Mouse (Mus musculus) kidney, postnatal 36 days (tissue): ENCODE measurements at regions not wholly inside any gene's neighbourhood (a gene's known extent, or its start where the extent isn't known, plus 50 kb on each side); places are given as distances from the start of the nearest gene placed in this dataset.

ENCODE experiments used
- DNase-seq, 2 experiments: peaks; one replicate each; pipeline ENCODE4 v3.0.0; 2021 to 2022; ENCODE audit warnings: mixed read lengths in 2 of 2

DNA sequence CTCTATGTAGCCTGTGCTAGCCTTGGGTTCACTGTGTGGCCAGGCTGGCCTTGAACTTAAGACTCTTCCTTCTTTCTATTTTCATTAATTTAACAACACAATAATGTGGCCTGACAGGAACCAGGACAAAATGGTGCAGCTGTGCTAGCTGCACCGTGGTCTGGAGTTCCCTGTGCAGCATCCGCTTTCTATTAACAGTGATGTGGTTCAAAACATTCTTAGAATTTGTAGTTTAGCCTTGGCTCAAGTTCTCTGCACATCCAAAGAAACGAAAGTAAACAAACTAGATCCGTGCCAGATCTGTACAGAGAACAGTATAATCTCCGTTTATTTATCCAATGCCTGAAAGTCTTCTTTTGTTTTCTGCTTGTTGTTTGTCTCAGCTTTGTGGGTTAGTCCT is 88.5 kb downstream of the Irx1 start:
- no peak for DNase-seq

DNA sequence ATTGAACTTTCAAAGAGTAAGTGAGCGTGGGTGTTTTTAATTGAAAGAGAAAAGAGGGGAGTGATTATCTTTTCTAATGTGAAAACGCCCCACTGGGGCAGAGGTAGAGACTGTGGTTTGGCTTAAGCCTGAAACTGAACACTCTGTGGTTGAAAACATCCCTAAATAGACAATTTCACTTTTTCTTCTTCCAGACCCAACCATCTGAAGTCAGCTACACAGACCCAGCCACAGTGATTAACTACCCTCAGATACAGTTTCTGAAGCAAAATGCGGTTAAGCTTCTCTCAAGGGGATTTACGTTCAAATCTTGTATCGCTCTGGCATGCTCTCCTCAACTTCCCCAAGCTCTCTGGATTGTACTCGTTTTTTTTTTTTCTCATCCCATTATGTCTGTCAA is 94.8 kb downstream of the Irx1 start:
- no peak for DNase-seq

- DNase-seq, result no peak
Observed at GRCm38 (mm10) chr13:71853426-71854025, 110.0 kb downstream of the Irx1 start.

GRCm38 (mm10) chr13:71804032-71804958 is 159.2 kb downstream of the Irx1 start:
- DNase-seq, result no peak

GRCm38 (mm10) chr13:71798288-71798687 is 165.2 kb downstream of the Irx1 start:
- DNase-seq, result peak; percentile 36 to 62

GRCm38 (mm10) chr13:71784740-71785139 is 178.8 kb downstream of the Irx1 start:
- no peak for DNase-seq

- no peak for DNase-seq
Observed at GRCm38 (mm10) chr13:71747003-71747965, 216.2 kb downstream of the Irx1 start.

GRCm38 (mm10) chr13:71746534-71746933 is 217.0 kb downstream of the Irx1 start:
- no peak for DNase-seq

DNA sequence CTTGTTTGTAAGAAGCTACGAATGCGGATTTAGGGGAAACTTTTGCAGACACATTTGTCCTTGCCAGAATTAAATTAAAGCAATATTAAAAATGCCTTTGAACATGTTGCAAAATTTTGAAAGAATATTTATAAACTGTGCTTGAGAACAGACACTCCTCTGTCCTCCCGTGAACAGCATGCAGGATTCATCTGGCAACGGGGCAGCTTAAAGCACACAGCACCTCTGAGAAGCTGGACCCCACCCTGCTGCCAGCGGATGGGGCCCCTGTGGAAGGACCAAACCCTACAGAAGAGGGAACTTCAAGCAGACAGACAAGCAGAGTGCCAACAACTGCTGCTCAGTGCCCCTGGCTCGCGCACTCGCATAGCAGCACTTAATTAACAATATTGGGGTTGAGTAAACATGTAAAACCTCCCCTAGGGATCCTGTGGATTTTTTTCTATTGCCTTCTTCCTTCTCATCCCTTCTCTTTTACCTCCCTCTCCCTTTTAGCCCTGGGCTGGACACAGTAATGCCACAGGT is 226.6 kb downstream of the Irx1 start:
- no peak for DNase-seq

GRCm38 (mm10) chr13:71734261-71734660 is 229.3 kb downstream of the Irx1 start:
- peak; percentile 25 to 30 for DNase-seq

DNA sequence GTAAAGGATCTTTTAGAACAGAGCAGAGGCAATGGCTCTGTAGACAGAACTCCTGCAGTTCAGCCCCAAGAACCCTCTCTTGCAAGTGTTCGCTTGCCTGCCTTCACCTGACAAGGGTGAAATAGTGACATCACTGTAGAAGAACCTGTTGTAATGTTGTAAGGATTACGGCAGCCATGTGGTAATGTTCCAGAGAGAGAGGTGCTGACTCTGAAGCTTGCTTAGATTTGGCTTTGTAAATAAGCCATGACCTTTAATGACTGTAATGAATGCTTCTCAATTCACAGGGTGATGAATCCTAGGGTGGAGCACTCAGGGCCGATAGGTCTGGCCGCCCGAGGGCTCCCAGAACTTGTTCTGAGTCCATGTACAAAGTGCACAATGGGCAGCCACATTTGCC is 230.2 kb downstream of the Irx1 start:
- no peak for DNase-seq

- DNase-seq, result no peak
Observed at GRCm38 (mm10) chr13:71732903-71733302, 230.6 kb downstream of the Irx1 start.

DNA sequence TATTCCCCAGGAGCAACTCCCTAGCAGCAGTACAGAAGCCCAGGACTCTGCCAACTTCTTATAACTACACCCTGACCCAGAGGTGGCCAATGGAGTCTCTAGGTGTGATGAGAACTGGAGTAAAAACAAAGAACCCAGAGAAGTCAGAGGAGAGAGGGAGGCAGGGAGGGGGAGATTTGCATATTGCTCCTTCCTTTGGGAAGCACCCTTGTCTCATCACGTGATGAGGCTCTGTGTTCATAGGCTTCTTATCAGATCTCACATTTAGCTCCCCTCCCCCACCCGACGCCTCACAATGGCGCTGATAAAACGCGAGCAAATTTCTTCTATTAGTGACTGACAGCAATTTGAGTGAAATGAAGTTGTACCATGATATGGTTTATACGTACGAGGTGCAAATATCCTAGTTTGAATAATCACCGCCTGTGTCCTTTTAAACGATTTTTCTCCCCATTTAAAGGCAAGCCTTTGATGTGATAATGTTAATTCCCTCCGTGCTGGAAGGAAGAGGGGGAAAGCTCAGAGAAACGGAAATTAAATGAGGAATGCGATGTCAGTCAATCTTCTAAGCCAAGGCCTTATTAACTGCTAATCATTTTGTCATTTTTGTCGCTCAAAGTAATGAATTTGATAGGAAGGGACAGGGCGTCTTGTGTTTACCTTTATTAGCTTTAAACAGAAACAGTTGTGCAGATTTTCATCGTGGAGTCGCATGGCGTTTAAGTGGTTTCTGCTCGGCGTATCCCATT is 273.3 kb downstream of the Irx1 start:
- DNase-seq, result no peak

GRCm38 (mm10) chr13:71689187-71689586 is 274.3 kb downstream of the Irx1 start:
- DNase-seq, result no peak

DNA sequence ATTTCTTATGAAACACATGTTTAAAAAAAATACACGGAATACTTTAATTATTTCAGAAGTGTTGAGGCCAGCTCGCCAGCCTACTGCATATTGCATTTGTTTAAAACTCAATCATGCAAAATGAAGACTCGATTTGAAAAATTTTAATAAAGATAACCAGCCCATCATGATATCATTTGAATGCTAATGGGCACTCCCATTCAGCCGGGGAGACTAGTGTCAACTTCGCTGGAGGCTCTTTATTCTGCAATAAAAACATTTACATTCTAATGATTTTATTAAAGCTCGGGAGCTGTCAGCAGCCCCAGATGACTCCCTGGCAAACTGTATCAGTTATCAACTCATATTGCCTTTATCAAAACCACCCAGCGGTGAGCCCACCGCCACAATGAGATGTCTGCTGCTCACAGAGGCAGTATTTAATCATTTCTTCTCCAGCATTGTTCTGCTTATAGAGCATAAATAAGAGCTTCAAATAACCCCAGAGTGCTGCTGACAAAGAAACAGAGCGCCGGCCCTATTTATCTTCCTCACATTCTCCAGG is 287.4 kb downstream of the Irx1 start:
- DNase-seq, result no peak

- no peak for DNase-seq
Observed at GRCm38 (mm10) chr13:71669956-71670739, 293.4 kb downstream of the Irx1 start.

DNA sequence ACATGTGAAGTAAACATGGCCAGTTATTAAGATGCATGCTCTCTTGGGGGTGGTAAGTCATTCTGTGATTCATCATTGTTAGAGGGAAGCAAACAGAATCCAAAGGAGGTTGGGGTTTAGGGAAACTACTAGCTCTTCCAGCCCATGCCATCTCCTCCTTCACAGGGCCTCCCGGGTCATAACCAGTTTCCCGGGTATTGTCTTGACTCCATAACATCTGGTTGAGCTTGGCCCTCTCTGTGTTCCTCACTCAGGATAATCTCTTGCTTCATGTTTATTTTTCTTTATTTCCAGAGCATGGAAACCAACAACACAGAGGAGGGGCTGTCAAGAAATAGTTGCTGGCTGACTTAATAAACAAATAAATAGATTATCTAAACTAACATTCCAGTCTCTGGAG is 295.3 kb downstream of the Irx1 start:
- no peak for DNase-seq

DNA sequence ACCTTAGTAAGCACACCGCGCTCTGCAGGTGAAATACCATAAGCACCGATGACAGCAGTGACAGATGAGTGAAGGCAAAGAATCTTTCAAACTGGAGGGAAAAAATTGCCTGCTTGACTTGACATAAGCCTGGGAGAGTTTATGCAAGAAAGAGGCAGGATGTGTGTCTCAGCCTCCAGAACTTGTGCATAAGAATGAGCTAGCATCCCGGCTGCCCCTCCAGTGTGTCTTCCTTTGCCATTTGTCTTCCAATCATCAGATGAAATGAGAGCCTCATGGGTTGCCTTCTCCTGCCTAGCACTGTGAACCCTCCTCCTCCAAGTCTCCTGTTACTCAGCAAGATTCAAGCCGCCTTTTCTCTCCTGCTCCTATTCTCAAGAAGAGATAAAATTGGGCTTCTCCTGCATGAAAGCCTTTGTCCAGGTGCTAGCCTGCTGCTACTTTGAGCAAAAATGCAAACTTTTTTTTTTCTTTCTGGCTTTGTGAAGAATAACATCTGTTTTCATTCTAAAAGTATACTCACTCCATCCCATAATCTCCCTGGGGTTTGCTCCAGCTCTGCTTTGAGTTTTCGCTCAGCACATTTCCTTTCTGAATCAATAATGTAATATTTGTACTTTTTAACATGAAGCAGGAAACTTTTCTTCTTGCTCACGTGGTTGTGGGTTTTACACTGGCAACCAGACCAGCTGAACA is 298.2 kb downstream of the Irx1 start:
- no peak for DNase-seq

- DNase-seq, result no peak
Observed at GRCm38 (mm10) chr13:71657898-71658297, 305.6 kb downstream of the Irx1 start.

GRCm38 (mm10) chr13:71653939-71654467 is 309.5 kb downstream of the Irx1 start:
- no peak for DNase-seq
